Mouse (Mus musculus): ENCODE measurements around the gene Crebl2.

DNA sequence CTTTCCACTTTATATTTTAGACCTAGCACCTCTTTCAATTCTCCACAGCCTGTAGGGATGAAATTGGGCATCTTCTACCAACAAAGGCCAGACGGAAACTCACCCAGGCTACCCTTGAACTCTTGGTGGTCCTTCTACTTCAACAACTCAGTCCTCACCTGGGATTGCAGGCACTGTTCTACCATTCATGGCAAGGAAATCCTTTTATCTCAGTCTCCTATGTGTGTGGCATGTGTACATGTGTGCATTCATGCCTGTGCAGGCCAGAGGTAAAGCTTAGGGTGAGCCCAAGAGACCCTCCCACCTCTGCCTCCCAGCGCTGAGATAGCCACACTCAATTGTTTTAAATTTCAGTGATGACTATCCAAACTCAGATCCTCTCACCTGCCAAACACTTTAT, 55.6 kb downstream of the Crebl2 start:
- no peak for TF ChIP-seq CTCF (IDR thresholded peaks at IDR 0.05; ENCODE audit: borderline replicate concordance, control insufficient read depth, extremely low read depth, insufficient read depth, low read length, poor library complexity)
- no peak for TF ChIP-seq POLR2A (IDR thresholded peaks at IDR 0.05; ENCODE audit: control insufficient read depth, extremely low read depth, insufficient read depth, low read length, poor library complexity)
